Mouse (Mus musculus) adrenal gland, postnatal 14 days (tissue): ENCODE measurements around the gene Ddn. TPM values are rescaled to one million over a fixed set of nuclear protein-coding genes. Genes with fewer than 3 reads are reported as not detected.

Experiments
- DNase-seq: peaks from one replicate; pipeline ENCODE4 v3.0.0; 2021; ENCODE audit warnings: mixed read lengths
- total RNA-seq: library from RNA; stranded (reverse); gene quantifications from 2 replicates; pipeline ENCODE4 v1.2.3, GENCODE M21; 2021

The Ddn gene
- total RNA-seq, 1 experiment from 2014 or later: not detected

DNA sequence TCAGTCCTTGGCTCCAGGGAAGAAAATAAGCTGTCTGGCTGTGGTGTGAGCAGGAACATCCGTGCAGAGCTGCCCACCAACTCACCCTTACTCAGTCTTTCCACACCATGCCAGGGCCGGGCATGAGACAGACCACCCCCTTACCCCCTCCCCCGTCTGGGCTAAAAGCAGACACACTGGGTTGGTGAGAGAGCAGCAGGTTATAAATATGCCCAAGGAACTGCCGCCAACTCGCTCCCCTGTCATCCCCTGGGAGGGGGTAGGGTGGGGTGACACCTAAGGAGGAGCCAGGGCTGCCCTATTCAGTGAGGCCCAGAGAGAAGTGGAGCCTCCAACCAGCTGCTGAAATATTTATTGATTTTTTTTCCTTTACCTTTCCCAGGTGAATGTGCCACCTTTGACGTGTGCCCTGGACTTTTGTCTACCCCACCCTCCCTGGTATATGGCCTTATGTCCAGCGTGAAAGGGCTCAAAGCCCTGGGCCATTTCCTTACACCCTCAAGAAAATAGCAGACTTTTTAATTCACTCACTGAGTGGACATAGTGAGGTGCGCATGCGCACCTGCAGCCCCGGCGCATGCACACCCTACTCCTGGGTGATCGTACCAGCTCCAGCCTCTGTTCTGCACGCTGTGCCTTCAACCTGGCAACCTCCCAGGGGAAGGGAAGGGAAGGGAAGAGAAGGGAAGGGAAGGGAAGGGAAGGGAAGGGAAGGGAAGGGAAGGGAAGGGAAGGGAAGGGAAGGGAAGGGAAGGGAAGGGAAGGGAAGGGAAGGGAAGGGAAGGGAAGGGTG is 12.3 kb downstream of the Ddn start:
- no peak for DNase-seq

DNA sequence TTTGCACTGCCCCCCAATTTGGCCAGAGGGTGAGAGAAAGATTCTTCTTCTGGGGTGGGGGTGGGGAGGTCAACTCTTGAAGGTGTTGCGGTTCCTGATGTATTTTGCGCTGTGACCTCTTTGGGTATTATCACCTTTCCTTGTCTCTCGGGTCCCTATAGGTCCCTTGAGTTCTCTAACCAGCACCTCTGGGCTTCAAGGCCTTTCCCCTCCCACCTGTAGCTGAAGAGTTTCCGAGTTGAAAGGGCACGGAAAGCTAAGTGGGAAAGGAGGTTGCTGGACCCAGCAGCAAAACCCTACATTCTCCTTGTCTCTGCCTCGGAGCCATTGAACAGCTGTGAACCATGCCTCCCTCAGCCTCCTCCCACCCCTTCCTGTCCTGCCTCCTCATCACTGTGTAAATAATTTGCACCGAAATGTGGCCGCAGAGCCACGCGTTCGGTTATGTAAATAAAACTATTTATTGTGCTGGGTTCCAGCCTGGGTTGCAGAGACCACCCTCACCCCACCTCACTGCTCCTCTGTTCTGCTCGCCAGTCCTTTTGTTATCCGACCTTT is 16.1 kb downstream of the Ddn start:
- DNase-seq: no peak

DNA sequence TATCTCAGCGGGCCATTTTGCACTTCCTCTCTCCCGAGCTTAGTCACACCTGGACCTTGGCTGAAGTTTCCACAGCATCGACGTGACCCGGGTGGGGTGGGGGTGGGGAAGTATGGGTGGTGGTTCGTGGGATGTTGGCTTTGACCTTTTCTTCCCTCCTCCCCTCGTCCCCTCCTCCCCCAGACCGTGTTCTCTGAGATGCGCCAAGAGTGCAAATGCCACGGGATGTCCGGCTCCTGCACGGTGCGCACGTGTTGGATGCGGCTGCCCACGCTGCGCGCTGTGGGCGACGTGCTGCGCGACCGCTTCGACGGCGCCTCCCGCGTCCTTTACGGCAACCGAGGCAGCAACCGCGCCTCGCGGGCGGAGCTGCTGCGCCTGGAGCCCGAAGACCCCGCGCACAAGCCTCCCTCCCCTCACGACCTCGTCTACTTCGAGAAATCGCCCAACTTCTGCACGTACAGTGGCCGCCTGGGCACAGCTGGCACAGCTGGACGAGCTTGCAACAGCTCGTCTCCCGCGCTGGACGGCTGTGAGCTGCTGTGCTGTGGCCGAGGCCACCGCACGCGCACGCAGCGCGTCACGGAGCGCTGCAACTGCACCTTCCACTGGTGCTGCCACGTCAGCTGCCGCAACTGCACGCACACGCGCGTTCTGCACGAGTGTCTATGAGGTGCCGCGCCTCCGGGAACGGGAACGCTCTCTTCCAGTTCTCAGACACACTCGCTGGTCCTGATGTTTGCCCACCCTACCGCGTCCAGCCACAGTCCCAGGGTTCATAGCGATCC is 16.9 kb downstream of the Ddn start:
- no peak for DNase-seq

DNA sequence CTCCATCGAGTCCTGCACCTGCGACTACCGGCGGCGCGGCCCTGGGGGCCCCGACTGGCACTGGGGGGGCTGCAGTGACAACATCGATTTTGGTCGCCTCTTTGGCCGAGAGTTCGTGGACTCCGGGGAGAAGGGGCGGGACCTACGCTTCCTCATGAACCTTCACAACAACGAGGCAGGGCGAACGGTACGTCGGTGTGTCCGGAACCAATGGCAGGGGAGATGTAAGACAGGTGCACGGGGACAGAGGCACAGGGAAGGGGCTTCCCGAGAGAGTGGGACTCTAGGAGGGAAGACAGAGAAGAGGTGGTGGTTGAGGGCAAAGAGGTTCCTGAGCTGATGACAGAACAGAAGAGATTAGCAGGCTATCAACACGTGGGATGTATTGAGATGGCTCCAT is 17.5 kb downstream of the Ddn start:
- peak; percentile 2 for DNase-seq

DNA sequence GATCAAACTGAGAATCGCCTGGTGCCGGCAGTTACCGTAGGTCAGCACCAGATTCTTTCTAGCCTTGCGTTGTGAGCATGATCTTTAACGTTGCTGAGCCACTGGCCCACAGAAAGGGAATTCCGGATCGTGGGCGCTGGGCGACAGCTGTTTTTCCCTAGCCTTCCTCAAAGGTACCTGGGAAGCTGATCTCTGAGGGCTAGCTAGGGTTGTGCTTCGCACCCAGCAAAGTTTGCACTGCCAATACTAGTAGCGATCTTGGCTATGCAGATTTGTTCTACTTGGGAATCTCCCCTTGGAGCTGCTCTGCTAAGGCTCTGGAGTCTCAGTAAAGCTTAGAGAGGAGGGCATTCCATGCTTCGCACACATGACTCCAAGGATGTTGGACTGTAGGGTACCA is 18.1 kb downstream of the Ddn start:
- DNase-seq: peak; percentile 3

DNA sequence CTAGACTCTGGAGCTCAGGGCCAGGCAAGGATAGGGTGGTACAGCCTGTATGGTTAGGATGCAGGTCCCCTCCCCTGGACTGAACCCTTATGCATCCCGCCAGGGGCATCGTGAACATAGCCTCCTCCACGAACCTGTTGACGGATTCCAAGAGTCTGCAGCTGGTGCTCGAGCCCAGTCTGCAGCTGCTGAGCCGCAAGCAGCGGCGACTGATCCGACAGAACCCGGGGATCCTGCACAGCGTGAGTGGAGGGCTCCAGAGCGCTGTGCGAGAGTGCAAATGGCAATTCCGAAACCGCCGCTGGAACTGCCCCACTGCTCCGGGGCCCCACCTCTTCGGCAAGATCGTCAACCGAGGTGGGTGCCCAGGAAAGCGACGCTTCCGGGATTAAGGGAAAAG is 18.5 kb downstream of the Ddn start:
- DNase-seq: peak; percentile 17

DNA sequence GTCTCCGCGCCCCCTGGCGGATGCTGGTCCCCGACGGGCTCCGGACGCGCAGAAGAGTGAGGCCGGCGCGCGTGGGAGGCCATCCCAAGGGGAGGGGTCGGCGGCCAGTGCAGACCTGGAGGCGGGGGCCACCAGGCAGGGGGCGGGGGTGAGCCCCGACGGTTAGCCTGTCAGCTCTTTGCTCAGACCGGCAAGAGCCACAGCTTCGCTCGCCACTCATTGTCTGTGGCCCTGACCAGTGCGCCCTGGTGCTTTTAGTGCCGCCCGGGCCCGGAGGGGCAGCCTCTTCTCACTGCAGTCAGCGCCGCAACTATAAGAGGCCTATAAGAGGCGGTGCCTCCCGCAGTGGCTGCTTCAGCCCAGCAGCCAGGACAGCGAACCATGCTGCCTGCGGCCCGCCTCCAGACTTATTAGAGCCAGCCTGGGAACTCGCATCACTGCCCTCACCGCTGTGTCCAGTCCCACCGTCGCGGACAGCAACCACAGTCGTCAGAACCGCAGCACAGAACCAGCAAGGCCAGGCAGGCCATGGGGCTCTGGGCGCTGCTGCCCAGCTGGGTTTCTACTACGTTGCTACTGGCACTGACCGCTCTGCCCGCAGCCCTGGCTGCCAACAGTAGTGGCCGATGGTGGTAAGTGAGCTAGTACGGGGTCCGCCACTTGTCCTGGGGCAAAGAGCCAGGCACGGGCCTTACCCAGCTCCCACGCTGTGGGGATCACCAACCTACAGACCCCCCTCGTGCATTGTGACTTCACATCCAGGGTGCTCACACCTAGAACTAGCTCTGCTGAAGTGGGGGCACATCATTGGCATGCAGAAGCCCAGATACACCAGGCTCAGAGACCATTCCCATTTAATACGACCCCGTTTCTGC is 19.4 kb downstream of the Ddn start, which contains the start of gene Wnt1:
Wnt1 (plus strand) TSS at position 197 of the 875 bp plus-strand sequence.
- peak; percentile 70 for DNase-seq

DNA sequence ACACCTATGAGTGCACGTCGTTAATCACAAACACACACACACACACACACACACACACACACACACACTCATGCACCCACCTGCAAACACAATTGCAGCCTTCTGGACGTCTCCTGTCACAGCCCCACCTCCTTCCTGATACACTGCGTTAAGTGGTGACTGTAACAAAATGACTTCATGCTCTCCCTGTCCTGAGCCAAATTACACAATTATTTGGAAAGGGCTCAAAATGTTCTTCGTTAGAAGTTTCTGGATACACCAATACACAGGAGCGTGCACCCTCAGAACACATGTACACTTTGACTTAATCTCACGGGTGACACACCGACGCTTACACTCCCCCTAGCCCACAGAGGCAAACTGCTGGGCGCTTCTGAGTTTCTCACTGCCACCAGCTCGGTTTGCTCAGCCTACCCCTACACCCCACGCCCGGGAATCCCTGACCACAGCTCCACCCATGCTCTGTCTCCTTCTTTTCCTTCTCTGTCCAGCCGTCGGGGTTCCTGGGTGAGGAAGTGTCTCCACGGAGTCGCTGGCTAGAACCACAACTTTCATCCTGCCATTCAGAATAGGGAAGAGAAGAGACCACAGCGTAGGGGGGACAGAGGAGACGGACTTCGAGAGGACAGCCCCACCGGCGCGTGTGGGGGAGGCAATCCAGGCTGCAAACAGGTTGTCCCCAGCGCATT is 20.2 kb downstream of the Ddn start:
- DNase-seq: no peak

DNA sequence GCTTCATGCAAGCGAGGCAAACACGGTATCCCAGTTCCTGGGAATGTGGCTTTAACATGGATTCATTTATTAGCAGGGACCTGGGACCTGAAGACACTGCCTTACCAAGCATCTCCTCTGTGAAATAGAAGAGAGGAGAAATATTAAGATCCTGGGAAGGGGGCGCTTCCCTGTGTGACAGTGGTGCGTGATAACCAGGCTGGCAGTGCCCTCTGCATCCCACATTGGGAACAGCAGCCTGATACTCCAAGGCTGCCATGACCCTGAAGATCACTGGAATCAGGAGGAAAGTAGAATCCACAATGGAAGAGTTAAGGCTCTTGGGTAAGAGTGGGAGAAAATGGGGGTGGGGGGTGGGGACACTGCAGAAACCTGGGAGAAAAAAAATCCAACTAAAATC is 21.4 kb downstream of the Ddn start:
- no peak for DNase-seq

DNA sequence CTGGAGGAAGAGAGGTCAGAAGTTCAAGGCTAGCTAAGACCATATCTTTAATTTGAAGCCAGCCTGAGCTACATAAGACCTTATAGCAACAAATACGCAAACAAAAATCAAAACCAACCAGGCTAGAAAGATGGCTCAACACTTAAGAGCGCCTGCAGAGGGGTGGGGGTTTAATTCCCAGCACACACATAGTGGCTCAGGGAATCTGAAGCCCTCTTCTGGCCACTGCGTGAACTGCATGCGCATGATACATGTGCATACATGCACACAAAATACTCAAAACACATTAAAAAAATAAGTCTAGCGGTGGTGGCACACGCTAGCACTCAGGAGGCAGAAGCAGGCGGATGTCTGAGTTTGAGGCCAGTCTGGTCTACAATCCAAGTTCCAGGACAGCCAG is 23.5 kb downstream of the Ddn start:
- no peak for DNase-seq

DNA sequence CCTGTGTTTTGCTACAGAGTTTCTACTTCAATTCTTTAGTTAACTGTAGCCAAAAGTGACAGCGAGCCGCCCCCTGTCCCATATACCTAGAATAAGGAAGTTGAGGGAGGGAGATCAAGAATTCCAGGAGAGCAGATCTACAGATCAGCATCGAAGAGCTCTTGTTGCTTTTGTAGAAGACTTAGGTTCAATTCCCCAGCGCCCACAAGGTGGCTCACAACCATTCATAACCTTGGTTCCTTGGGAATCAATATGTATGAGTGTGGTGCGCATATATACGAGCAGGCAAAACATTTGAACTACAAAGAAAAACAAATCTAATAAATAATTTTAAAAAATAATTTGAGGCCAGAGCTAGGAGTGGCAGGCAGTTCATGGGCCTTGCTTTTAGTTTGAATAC is 28.1 kb downstream of the Ddn start:
- DNase-seq: no peak

DNA sequence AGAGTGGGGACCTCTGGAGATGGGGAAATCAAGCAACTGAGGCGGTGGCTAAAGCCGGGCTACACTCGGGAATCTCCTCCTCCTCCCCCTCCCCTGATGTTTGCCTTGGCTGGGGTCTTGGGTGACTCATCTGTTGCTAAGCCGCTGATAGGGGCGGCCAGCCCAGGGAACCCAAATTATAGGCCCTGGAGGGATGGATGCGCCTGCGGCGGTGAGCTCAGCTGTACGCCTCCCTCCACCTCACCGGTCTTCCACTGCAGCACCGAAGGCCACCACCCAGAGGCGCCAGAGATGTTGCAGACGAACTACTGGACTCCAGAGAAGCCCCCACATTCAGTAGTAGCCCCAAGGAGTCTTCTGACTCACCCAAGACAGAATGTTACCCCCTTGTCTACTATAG is 28.7 kb downstream of the Ddn start:
- DNase-seq: peak; percentile 66

DNA sequence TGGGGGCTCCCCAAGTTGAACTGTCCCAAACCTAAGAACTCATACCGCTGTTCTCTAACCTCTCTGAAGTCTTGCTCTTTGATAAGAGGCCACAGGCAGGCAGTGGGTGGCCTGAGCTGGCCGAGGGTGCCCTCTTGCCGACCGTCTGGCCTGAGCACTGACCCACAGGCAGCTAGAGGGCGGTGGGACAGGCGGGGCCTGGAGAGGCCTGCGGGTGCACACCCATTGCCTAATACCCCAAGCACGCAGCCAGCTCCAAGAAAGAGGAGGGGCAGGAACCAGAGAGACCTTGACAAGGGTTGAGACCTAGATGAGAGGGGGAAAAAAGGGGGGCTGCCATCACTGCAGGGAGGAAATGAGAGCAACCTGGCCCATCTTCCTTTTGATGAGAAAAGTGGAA is 29.2 kb downstream of the Ddn start:
- DNase-seq: peak; percentile 50

DNA sequence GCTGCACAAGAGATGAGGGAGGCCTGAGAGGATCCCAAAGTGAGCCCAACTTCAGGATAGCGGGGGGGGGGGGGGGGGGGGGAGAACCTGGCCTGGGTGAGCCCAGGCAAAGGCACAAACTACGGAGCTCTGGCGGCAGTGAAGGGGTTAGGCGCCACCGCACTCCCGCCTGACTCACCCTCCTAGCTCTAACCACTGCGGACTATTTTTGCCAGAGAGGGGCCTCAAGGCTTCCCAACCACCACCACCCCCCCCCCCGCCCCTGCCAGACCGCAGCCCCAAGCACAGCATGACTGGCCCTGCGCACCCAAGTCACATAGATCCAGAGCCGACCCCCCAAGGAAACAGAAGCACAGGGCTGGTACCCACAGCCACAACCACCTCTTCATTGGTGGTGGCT is 30.5 kb downstream of the Ddn start:
- no peak for DNase-seq

DNA sequence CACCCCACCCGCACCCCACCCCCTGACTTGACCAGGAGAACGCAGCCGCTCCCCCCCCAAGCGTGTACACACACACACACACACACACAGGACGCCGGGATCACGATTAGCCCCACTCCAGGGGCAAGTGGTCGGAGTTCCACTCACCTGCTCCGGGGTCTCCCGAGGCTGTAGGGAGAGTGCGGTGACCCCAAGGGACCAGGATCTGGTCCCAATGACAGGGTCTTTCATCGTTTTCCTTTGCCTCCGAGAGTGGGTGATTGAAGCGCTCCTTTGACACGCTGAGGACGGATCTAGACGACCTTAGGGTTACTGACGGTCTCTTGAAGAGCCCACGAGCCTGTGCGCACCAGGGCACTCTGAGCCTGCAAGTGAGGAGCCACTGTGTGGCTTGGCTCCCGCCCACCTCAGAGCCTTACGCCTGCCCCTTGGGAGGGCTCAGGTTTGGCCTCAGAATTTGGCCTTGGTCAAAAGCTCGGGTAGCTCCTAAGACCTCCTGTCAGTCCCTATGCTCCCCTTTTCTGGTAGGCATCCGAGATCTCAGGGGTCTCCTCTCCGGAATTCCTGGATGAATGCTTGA is 31.0 kb downstream of the Ddn start:
- DNase-seq: no peak

DNA sequence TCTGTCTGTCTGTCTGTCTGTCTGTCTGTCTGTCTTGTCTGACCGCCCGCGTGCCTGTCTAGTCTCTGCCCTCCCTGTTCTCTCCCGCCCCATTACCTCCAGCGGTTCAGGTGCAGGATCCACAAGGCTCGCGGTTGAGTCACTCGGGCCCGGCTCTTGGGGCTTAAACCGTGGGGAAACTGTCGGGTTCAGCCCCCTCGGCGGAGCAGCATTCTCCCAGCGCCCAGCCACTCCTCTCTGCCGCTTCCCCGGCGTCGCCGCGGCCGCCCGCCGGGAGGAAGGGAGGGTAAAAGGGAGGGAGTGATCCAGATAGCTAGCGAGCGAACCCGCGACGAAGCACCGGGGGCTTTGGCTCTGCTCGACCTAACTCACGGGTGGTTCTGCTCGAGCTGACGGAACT is 31.5 kb downstream of the Ddn start, which contains the start of gene Wnt10b:
Wnt10b (minus strand) TSS at position 389 of the 400 bp plus-strand sequence.
- DNase-seq: peak; percentile 51

DNA sequence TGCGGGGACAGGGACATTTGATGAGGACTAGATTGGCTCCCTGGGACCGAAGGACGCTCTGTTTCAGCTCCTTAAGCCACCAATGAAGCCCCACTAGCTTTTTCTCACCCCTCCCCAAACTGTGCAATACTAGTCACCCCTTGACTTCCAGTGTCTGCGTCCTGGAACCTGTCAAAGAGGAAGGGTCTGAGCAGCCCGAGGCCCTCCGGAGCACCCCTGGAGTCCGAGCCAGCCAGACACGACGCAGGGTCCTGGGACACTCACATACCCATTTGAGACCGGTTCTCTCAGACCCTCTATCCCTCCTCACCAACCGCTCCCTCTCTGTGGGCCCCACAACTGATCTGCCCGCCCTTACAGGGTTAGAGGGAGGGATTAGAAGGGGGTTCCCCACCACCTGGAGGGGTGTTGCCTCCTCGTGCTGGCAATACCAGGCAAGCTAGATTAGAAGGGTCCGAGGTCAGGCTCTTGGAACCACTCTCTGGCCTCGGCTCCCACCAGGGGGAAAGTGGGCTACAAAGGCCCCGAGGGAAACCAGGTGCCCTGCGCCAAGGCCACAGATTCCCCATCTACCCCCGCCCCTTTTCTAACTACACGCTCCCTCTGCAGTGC is 32.2 kb downstream of the Ddn start:
- DNase-seq: no peak

DNA sequence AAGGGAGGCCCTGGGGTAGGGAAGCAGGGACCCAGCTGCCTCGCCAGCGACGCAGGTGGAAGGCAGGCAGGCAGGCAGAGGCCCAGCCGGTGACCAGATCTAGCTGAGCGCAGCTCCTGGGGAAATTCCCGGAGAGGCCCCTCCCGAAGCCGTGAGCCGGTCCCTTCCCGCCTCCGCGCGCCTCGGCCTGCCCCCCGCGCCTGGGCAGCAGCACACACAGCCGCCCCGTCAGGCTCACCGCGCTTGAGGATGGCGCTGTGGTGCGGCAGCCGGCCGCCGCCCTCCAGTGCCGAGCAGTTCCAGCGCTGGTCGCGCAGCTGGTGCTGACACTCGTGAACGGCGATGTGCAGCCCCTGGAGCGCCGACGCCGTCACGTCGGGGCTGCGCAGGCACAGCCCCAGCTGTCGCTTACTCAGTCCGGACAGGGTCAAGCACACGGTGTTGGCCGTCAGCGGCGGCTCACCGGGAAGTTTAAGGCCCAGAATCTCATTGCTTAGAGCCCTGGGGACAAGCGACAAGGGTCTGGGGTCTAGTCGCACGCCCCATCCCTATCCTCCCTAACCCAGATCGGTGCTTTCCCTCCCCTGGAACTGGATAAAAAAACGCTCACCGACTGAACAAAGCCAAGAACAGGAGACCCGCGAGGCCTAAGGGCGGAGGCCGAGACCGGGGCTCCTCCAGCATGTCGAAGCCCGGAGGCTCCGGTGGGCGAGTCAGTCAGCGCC is 32.8 kb downstream of the Ddn start:
- DNase-seq: peak; percentile 50

DNA sequence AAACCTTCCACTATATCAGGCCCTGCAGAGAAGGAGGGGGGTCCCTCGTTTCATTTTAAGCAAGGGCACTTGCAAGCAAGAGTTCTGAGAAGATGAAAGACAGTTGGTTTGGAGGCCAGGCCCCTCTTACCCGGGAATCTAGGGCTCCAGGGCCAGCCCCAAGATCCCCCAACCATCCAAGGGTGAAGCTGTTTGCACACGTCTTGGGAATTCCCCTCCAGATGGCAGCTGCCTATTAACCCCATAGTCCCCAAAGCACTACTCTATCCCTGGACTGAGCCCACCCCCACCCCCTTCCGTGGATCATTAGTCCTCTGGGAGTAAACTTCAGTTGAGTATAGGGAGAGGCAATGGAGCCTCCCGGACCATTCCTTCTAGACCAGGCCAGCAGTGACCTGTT is 33.8 kb downstream of the Ddn start:
- no peak for DNase-seq

DNA sequence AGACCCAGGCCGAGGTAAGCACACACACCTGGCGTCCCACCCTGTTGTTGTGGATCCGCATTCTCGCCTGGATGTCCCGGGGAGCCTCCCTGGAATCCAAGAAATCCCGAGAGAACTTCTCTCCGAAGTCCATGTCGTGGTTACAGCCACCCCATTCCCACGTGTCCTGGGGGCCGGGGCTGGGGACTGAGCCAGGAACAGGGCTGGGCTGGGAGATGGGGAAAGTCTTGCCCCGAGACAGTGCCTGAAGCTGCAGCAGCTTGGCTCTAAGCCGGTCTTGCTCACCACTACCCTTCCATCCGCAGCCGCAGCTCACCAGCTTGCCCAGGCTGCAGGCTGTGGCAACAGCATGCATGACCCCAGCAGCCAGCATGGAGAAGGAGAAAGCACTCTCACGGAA is 35.2 kb downstream of the Ddn start:
- no peak for DNase-seq
